Mouse (Mus musculus) small intestine, adult 2 months (tissue): ENCODE results near the gene Atf5.

Experiments
- CTCF ChIP-seq: fragments of 200-500 bp; IDR thresholded peaks from 2 replicates; pipeline ENCODE4 v1.5.1; 2012; ENCODE audit warnings: low read depth, mild to moderate bottlenecking, control low read depth, inconsistent platforms, low read length, moderate library complexity, mixed read lengths; ENCODE audit not compliant: insufficient replicate concordance, insufficient read length; ENCODE audit errors: extremely low read depth
- POLR2A ChIP-seq: fragments of 200-500 bp; IDR thresholded peaks from 2 replicates; pipeline ENCODE4 v1.6.1; 2012; ENCODE audit warnings: low read depth, mild to moderate bottlenecking, control low read depth, inconsistent platforms, low read length, moderate library complexity

GRCm38 (mm10) chr7:44853596-44854355, 37.3 kb upstream of the Atf5 start:
- TF ChIP-seq CTCF (no peak), POLR2A (no peak)
